Comparison of ENCODE assay signal across 12 mouse cellular contexts in genomic region chr13:44182544-44183191, GRCm38 (mm10).
DNase-seq lines count a peak whose midpoint lies in the region; ATAC-seq lines count a peak whose summit lies in the region.
"Had no signal": no experiment of that assay in that cellular context is flagged by ENCODE, and none has a peak within 500 bp of the region (broad histone marks: within the 10 kb centered on the region; RNA-seq: fewer than 3 reads in every experiment).

No protein-coding gene starts in this region.

- no peaks in the 10 kb centered on the region for H3K9me3 ChIP-seq in forebrain, embryonic 13.5 days (replicated peaks)
- no peaks in the 10 kb centered on the region for H3K9me3 ChIP-seq in forebrain, embryonic 12.5 days

- H3K36me3 ChIP-seq in forebrain, embryonic 13.5 days (ENCODE audit: poor library complexity, severe bottlenecking) = no peaks in the 10 kb centered on the region
- no peaks in the 10 kb centered on the region for H3K36me3 ChIP-seq in forebrain, embryonic 12.5 days (replicated peaks)

- 16% methylated on average over 15 of the region's 15 CpGs for WGBS in forebrain, embryonic 13.5 days
- WGBS in forebrain, embryonic 12.5 days = 19% methylated on average over 15 of the region's 15 CpGs

- H3K4me1 ChIP-seq in forebrain, embryonic 13.5 days = peaks cover 8% of the 10 kb centered on the region
- peaks cover 9% of the 10 kb centered on the region for H3K4me1 ChIP-seq in forebrain, embryonic 12.5 days

- no peaks in the 10 kb centered on the region for H3K27me3 ChIP-seq in forebrain, embryonic 13.5 days
- H3K27me3 ChIP-seq in forebrain, embryonic 12.5 days = peaks cover 24% of the 10 kb centered on the region

- peak; percentile 21 for DNase-seq in ES-CJ7 (ENCODE audit: low read depth, low spot score)
- peak; percentile 26 to 27 for DNase-seq in gastrocnemius, postnatal 36 days
- DNase-seq in kidney, postnatal 25 days = peak; percentile 16 to 44
- no peak for DNase-seq in layer of hippocampus, adult 9-10 months (ENCODE audit: low spot score)
- DNase-seq in right cerebral cortex, adult 18-20 months = no peak
- DNase-seq in adrenal gland, adult 18-20 months (ENCODE audit: low spot score in 2 of 2) = no peak
- DNase-seq: adrenal gland, postnatal 36 days; thymus, adult 18-20 months had no signal

- ATAC-seq in forebrain, embryonic 13.5 days = no peak
- no peak for ATAC-seq in forebrain, embryonic 12.5 days (ENCODE audit: low FRiP score)
- ATAC-seq: intestine, embryonic 16.5 days had no signal

- no peak overlapping the region for H3K9ac ChIP-seq in forebrain, embryonic 13.5 days
- no peak overlapping the region for H3K9ac ChIP-seq in forebrain, embryonic 12.5 days

- H3K4me2 ChIP-seq in forebrain, embryonic 13.5 days = peak overlapping the region; percentile 22; the same call in 1 of the 2 replicates
- no peak overlapping the region for H3K4me2 ChIP-seq in forebrain, embryonic 12.5 days

- no peak overlapping the region for H3K4me3 ChIP-seq in forebrain, embryonic 13.5 days
- H3K4me3 ChIP-seq in forebrain, embryonic 12.5 days (replicated peaks) = no peak overlapping the region

- H3K27ac ChIP-seq in forebrain, embryonic 13.5 days = no peak overlapping the region
- no peak overlapping the region for H3K27ac ChIP-seq in forebrain, embryonic 12.5 days
- H3K27ac ChIP-seq: macrophage had no signal

- intact Hi-C loops in gastrocnemius, postnatal 36 days (cut with DNase I) = loop anchor here (5.0 kb wide), 1 partner anchor 35 kb away; no protein-coding TSS in a partner anchor

Comparison
In these comparisons a context has a peak if more than half of its experiments do, and no peak if none do; other contexts are left out.
1. DNase-seq: peak in ES-CJ7 (single experiment), gastrocnemius, postnatal 36 days (2 of 2) and kidney, postnatal 25 days (2 of 2); none in layer of hippocampus, adult 9-10 months (single experiment), right cerebral cortex, adult 18-20 months (single experiment) and adrenal gland, adult 18-20 months (0 of 2).